Mouse (Mus musculus) left cerebral cortex, adult 18-20 months (tissue): ENCODE data around the gene Rora. TPM values are rescaled to one million over a fixed set of nuclear protein-coding genes. Genes with fewer than 3 reads are reported as not detected.

ENCODE experiments used
- DNase-seq, 2 experiments: peaks; one replicate each; pipeline ENCODE4 v3.0.0; 2021 to 2022; ENCODE audit warnings: low spot score in 2 of 2, mixed read lengths in 1 of 2
- long read RNA-seq, 2 experiments: library from polyadenylated mRNA; stranded (forward); transcript quantifications; one replicate each; pipeline ENCODE4 v2.0.0; 2021
- total RNA-seq, 2 experiments: library from RNA; stranded (reverse); gene quantifications; 2 replicates each; pipeline ENCODE4 v1.2.3; 2021

Rora gene
- 10 to 100 TPM; 66.0 to 72.4 TPM for total RNA-seq
- long read RNA-seq, experiment 1, transcript Rora-202 (10 exons, 2,591 nt), result major isoform, 58 of 86 reads
- long read RNA-seq, experiment 1, partial matches to known transcripts, result 10 of 86 reads
- long read RNA-seq, experiment 1, other reads (novel, unspliced or antisense), result 18 of 86 reads
- long read RNA-seq, experiment 2, transcript Rora-202 (10 exons, 2,591 nt), result major isoform, 21 of 43 reads
- long read RNA-seq, experiment 2, partial matches to known transcripts, result 8 of 43 reads
- long read RNA-seq, experiment 2, other reads (novel, unspliced or antisense), result 14 of 43 reads

DNA sequence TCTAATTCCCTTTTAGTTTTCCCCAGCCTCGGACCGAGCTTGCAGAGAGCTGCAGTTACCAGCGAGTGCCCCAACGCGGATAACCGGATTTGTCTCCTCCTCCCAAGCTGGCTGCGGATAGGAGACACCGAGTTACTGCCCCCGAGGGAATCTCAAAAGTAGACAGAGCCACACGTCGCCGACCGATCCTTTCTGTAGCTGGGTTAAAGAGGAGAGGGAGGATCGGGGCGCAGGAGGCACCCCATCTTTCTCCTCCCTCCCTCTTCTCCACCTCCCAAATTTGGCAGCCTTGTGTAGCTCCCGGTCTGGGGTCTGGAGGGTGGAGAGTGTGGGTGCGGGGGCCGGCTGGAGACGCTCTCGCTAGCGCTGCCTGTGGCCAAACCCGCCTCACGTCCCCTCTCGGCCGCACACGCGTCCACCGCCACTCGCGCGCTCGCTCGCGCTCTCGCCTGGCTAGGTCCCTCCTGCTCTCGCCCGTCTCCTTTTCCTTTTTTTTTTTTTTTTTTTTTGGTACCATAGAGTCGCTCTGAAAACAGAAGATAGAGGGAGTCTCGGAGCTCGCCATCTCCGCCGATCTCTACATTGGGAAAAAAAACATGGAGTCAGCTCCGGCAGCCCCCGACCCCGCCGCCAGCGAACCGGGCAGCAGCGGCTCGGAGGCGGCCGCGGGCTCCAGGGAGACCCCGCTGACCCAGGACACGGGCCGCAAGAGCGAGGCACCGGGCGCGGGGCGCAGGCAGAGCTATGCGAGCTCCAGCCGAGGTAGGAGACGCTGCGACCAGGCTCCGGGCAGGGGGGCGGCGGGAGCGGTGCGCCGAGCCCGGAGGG, at the start of gene Rora:
Rora (plus strand) TSS at position 576 of the 828 bp plus-strand sequence.
- peak; percentile 43 to 66 for DNase-seq

DNA sequence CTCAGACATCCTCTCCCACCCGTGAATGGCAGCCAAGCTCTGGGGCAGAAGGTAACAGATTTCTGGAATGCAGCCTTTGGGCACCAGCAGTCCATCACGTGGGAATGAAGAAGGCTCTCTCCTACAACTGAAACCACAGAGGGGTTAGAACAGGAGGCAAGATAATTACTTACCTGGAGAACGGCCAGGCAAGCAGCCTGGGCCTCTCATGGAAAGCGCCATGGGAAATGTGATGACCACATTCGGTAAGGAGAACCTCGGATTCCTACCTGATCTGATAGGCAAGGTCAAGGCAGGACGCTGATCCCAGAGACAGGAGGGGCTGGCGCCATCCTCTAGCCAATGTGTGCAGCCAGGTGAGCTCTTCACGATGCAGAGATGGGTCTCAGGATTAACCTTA, 39.6 kb upstream of the Rora start:
- DNase-seq, result no peak

DNA sequence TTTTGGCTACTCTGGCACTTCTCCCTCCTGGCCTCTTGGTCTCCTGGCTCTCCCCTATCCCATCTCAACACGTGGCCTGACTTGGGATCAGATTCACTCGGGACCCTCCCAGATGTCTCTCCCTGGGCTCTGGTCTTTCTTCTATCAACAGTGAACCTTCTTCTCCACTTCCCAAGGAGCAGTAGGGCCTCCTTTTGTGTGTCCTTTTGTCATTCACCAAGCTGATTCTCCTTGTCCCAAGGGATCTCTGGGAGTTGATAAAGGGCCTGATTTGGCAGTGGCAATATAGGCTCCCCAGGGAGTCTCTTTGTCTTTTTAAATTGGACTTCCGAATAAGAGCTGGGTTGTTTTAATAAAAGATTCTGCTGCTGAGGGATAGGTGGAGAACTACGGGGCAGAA, 36.5 kb upstream of the Rora start:
- DNase-seq, result no peak

DNA sequence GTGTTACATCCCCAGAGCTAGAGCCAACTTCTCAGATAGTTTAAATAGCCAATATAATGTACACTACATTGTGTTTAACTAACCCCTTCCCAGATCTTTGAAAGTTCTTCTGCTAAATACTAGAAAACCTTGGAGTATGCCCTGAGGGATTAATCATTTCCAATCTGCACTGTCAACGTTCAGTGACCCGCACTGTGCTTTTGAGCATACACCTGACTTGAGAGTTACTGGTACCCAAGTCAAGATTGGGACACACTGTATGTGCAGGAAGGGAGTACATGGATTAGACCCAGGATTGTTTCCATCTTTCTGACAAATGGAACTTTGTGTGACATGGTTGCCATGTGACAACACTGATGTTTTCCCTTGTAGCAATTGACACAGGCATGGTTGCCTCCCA, 33.5 kb upstream of the Rora start:
- no peak for DNase-seq

DNA sequence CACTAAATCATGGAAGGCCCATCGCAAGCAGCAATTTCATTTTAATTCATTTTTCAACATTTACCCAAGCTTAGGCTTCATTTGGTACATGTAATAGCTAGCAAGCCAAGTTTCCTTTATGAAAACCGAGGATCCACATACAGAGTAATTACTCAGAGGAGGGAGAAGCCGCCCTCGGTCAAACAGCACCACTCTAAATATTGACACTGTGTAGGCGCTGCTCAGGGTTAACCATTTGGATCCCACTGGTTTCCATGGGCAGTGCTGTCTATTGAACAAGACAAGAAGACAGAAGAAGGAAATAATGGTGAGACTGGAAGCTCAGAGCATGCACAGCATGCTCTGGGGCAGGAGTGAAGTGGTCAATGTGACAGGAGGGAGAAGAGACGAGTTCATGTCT, 33.1 kb upstream of the Rora start:
- no peak for DNase-seq

DNA sequence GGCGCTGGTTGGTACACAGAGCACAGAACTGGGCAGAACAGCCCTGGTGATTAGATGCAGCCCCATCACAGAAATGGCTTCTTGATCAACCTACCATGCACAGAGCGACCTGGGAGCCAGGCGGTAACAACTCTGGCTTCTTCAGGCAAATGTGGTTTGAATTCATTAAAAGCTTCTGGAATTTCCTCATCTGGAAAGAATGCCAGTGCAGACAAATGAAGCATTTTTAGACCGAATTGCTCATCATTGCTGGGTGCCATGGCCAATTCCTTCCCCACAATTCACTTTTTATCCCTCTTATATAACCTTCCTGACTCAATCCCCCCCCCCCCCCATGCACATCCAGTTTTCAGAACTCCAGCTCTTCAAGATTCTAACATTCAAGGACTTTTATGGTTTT, 28.6 kb upstream of the Rora start:
- DNase-seq, result no peak

DNA sequence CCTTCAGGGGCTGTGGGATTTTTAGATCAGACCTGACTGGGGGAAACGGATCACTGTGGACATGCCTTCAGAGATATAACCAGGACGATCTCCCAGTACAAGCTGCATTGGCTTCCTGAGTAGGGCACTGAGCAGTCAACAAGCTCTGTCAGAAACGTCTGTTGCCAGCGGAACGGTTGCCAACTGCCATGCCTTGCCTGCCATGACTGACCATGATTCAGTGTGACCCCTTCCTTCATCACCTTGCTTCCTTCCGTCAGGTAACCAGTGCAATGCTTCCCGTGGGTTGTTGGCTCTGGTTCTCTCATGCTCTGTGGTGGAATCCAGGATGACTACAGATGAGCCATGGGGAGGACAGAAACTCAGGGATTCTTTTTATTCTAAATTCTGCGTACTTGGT, 16.3 kb upstream of the Rora start:
- DNase-seq, result no peak

DNA sequence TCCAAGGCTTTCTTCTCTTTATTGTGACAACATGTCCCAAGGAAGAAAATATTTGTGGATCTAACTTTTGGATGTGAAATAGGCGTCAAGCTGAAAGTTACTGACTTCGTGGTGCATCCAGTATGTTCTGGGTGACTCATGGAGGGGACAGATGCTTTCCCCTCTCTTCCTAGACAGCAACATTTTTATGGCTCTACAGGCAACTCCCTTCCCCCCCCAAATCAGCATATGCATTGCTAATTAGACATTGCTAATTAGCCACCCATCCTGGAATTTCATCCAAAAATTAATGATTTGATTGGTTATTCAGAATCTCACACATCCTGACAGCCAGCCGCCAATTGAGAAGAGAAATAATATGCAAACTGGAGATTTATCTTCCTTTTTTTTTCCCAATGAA, 12.5 kb upstream of the Rora start:
- no peak for DNase-seq

DNA sequence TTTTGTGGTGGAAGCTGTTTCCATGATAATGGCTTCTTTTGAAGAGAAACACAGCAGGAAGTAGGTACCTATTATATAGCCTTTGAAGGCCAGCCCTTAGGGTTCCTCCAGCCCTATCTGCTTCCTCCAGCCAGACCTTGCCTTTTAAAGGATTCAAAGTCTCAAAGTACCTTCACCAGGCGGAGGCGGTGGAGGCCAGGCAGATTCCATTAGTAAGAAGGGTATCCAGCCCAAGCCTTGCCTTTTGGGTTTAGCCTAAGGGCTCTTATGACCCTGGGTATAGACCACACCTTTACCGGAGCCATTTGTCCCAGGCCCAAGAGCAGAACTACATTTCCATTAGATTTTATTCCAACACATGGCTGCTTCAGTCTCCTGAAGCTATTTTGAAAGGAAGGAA, 5.5 kb upstream of the Rora start:
- DNase-seq, result no peak

DNA sequence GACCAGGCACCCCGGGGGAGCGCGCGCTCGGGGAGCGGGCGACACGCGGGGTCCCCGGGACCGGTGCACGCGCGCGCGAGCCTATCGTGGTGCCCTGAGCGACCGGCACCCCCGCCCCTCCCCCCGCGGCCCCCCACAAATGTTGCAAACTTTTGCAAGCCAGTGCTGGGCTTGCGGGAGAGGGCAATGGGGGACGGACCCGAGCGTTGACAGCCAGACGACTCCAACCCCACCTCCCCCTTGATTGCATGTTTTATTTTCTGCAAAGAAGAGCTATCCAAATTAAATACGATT, 400 bp downstream of the Rora start:
- DNase-seq, result no peak

DNA sequence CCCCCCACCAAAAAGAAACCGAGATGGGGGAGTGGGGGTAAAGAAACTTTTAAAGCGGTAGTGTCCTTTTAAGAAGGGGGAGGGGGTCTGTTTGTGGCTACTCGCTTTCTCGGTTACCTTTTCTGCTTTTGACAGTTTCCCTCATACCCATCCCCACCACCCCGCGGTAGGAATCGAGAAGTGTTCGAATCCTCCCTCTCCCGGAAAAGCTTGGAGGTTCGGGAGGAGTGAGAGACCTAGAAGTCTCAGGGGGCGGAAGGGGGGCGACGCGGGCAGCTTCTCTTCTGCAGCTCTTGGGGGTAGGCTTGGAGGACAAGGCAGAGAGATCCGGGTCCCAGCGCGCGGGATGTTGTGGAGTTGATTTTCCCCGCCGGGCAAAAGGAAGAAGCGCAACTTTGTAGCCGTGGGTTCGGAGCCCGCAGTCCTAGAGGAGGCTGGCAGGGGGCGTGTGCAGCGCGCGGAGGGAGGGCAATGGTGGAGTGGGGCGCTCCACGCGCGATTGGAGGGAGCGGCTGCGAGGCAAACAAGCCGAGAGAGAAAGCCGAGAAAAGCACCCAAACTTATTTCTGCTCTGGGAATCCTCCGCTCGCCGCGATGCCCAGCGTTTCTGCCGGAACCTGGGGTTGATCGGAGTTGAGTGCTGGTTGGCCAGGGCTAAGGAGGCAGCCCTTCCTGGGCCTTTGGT, 889 bp downstream of the Rora start:
- DNase-seq, result peak; percentile 43 to 54

DNA sequence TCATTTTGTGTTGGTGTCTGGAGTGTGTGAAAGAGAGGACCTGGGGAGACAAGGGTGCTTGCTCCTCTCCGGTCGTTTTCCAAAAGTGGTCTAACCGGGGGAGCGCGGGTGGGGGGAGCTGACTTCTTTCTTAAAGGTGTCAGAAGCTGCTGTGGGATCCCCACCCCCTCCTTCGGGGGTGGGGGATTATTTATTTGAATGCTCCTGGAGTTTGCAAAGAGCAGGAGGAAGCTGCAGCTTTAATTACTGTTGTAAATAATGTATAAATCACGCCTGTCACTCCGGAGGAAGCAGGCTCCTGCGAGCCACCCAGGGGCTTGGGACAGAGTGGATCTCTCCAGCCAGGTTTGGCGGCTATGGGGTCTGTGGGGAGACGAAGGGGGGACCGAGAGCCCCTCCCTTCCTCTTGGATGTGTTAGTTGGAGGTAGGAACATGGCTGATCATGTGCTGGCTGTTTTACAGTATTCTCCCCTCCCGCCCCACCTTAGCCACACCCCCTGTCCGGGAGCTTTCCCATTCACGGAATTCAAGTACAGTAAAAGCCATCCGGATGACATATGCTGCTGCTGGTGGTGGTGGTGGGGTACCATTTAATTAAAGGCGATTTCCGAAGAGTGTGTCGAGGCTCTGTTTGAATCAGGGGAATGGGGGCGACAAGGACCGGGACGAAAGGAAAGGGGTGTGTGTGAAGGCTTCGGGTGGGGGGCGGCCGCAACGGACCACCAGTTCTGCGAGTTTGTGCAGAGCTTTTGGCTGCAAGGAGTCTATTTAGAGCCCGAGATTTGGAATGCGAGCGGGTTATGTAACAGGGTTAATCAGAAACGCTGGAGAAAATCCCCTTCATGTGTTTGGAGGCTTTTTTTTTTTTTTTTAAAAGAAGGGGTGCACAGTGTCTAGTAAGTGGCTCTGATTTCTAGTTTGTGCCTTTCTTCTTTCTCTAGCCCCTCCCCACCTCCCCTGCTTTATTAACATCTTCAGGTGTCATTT, 1.7 kb downstream of the Rora start:
- DNase-seq, result peak; percentile 33 to 58

DNA sequence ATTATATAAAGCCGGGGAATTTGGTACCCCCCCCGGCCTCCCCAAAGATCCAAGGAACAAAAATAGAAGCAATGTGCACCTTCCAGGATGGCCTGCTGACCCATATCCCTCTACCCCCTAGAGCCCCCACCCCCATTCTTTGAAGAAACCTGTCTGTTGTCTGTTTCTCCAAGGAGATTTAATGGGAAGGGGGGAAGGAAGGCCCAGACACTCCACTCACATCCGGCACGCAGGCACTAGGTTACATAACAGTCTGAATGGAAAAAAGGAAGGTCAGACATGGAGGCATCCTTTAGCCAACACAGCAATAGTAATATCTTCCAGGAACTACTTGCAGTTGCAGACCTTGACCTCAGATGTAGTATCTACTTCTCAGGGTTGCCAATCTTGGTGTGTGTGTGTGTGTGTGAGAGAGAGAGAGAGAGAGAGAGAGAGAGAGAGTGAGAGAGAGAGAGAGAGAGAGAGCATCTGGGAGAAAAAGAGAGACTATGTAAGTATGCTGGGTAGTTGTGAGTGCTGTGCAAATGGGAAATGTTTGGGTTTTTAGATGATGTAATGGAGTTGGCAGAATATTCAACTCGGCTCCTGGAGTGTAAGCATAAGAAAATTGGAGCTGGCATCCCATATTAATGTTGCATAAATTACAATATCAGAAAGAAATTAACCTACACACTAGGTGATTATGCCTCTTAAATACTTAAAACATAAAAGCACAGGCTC, 2.6 kb downstream of the Rora start:
- peak; percentile 27 to 29 for DNase-seq

DNA sequence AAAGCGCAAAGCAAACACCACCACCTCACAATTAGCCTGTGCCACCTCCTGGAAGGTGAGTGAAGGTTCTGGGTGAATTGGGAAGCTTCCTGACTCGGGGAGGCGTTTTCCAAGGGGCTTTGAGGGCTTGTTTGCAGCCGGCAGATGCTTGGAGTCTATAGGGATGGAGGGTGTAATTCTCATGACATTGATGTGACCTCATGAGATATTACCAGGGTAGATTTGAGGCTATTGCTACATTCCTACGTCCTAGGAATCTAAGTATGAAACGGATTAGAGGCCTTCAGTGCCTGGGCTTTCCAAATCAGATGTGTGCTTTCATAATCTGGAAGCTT, 3.2 kb downstream of the Rora start:
- no peak for DNase-seq

DNA sequence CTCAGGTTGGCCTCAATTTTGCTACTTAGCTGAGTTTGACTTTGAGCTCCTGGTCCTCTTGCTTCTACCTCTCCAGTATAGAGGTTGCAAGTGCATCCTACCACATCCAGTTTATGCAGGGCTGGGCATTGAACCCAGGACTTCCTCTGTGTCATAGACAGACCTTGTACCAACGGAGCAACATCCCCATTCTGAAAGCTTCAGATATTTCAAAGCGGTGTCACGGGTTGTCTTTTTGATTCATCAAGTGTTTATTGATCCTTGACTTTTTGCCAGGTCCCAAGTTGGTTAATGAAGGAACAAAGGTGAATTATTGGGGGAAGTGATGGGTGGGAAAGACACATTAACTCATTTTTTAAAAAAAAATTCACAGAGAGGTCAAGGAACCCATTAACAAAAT, 17.1 kb downstream of the Rora start:
- DNase-seq, result no peak

DNA sequence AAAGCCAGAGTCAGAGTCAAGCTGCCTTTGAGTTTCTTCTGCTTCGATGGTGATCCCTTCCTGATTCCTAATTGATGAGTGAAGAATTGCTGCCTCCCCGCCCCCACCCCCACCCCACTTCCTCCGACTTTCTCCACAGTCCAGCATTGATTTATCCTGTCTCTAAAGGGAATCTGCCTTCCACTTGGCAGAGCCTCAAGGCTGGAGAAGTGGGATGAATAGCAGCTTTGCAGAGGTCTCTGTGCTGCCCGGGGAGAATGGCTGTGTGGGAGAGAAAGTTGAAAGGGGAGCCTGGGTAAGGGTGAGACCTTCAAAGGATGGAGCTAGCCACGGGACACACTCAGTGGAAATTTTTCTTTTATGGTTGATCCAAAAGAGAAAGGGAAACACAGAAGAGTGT, 18.9 kb downstream of the Rora start:
- no peak for DNase-seq

DNA sequence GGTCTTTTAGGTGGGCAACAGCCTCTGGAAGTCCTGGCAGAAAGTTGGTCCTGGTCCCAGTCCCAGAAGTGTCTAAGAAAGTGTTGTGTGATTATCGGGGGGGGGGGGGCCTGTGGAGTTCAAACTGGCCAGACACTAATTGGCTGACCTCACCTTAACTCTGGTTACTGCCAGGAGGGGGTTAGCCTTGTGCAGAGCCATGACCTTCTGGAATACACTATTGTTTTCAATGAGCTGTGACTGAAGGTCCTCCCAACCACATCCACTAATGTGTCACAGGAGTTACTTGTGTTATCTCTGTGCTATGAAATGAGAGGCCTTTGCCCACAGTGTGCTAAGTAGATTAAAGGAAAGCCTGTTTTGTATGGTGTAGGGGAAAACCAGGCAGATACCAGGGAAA, 19.6 kb downstream of the Rora start:
- DNase-seq, result no peak

DNA sequence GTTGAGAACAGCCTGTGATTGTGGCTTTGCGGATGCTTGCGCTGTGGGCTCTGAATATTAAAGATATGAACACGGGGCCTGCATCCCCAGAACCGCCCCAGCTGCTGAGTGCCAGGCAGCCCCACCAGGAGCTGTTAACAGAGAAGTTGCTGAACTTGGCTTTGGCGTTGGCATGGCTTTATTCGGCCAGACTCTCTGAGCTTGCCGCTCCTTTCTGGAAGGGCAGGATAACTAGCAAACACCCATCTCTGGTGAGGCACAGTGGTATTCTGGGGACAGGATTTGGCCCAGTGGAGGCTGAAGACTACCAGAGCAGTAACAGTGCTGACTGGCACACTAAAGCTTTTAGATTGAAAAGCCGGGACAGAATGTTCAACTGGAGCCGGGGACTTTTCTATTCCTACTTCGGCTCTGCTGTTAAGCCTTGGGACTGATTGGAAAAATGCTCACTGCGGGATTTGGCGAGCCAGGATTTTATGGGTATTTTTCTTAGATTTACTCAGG, 26.3 kb downstream of the Rora start:
- peak in 1 of 2 experiments; percentile 23 for DNase-seq

DNA sequence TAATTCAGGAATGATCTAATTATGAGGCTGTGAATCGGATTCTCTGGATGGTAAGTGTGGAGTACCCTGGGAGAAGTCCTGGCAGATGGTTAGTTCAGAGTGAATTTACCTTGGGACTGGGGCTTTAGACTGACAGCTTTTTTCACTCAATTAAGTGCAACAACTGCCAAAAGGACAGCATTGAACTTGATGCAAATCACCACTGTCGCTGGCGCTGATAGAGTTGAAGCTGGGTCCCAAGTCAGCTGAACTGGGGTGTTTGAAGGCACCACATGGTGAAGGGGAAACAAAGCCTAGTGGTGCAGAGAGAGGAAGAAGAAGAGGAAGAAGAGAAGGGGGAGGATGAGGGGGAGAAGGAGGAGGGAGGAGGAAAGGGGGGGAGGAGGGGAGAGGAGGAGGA, 30.4 kb downstream of the Rora start:
- DNase-seq, result no peak

DNA sequence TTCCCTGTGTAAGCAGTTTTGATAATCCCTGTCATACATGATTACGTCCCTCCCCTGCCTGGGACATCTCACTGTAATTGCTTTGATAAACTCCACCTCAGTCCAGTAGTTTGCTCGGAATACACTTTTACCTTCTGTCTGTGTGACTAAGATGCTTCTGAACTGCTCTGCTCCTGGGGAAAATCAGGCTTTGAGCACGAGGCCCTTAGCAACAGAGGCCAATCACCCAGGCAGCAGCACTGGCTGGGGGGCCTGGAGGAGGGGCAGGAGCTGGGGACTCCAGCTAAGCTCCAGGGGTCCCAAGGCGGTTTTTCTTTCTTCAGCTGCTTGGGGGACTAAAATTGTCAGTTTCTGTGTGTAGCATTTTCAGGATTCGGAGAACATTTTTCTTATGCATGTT, 32.0 kb downstream of the Rora start:
- no peak for DNase-seq
